Mouse (Mus musculus) myocyte (in vitro differentiated cells): ENCODE measurements around the gene Aaas.
"Not testable (repeated sequence)": the region's sequence is repeated elsewhere in the genome, so short reads cannot be mapped to it uniquely, and the experiment has no call there.

ENCODE experiments used
- E2F4 ChIP-seq: IDR thresholded peaks from one replicate; pipeline ENCODE4 v1.6.1; 2011; ENCODE audit warnings: mild to moderate bottlenecking, control low read depth, moderate library complexity; ENCODE audit not compliant: insufficient read depth
- POLR2A ChIP-seq: IDR thresholded peaks from one replicate; pipeline ENCODE4 v1.6.1; 2011; ENCODE audit warnings: low read depth, mild to moderate bottlenecking, control low read depth, moderate library complexity; ENCODE audit not compliant: insufficient read length
- POLR2AphosphoS2 ChIP-seq: IDR thresholded peaks from one replicate; pipeline ENCODE4 v1.6.1; 2011; ENCODE audit warnings: low read depth, control low read depth; ENCODE audit not compliant: insufficient read length
- TCF12 ChIP-seq: IDR thresholded peaks from one replicate; pipeline ENCODE4 v1.6.1; 2011; ENCODE audit warnings: mild to moderate bottlenecking, control low read depth; ENCODE audit not compliant: poor library complexity, insufficient read depth, severe bottlenecking
- USF1 ChIP-seq: IDR thresholded peaks from one replicate; pipeline ENCODE4 v1.6.1; 2011; ENCODE audit warnings: low read depth, mild to moderate bottlenecking, control low read depth, moderate library complexity

GRCm38 (mm10) chr15:102335925-102336324 lies 14.6 kb downstream of the Aaas start:
- TF ChIP-seq POLR2A, E2F4, POLR2AphosphoS2, USF1, TCF12: not testable (repeated sequence)
